Mouse (Mus musculus): ENCODE measurements at regions not wholly inside any gene's neighbourhood (a gene's known extent, or its start where the extent isn't known, plus 50 kb on each side); places are given as distances from the start of the nearest gene placed in this dataset.
A peak's percentile ranks its signal among the peaks of the same experiment; 100 is the strongest.

DNA sequence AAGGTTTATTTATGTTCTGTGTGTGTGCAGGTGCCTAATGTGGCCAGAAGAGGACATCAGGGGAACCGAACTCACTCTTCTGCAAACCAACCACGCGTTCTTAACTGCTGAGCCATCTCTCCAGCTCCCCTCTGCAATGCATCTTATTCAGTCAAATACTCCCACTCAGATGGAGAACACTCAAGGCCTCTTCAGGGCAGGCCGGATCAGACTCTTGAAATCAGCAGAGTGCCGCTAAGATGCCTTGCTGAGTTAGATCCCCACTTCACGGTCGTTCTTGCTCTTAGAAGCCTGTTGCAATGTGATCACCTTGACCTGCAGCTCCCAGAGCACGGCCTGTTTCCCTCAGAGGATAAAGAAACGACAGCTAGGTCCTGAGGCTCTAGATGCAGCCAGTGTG is 81.1 kb downstream of the Rplp1 start:
- H3K27me3 ChIP-seq (ENCODE audit: control insufficient read depth, insufficient read depth, low read length, poor library complexity, severe bottlenecking): no peaks in the 10 kb centered on the region
- DNase-seq (ENCODE audit: low read depth, low spot score): no peak
- no peaks in the 10 kb centered on the region for H3K36me3 ChIP-seq (ENCODE audit: control insufficient read depth, insufficient read depth, low read length, poor library complexity, severe bottlenecking)

DNA sequence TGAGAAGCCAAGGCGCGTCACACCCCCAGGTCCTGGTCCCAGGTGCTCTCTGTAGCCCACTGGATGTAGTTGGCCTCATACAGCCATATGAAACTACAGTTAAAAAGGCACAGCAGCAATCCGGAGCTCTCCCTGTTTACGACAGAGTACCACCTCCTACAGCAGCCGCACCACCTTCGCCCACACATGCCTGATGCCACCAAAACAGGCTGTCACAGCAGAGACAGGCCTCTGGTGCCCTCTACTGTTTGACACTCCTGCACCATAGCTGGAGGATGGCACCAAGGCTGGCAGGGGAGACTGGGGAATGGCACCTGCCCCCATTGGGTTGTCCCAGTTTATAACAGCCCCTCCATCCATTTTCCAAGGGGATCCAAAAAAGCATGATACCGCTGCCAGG is 84.1 kb downstream of the Rplp1 start:
- no peaks in the 10 kb centered on the region for H3K27me3 ChIP-seq (ENCODE audit: control insufficient read depth, insufficient read depth, low read length, poor library complexity, severe bottlenecking)
- H3K36me3 ChIP-seq (ENCODE audit: control insufficient read depth, insufficient read depth, low read length, poor library complexity, severe bottlenecking): no peaks in the 10 kb centered on the region
- DNase-seq (ENCODE audit: low read depth, low spot score): peak; percentile 88

GRCm38 (mm10) chr9:61829736-61830135 is 84.6 kb downstream of the Rplp1 start:
- Histone ChIP-seq H3K36me3 (ENCODE audit: control insufficient read depth, insufficient read depth, low read length, poor library complexity, severe bottlenecking) (no peaks in the 10 kb centered on the region), H3K27me3 (ENCODE audit: control insufficient read depth, insufficient read depth, low read length, poor library complexity, severe bottlenecking) (no peaks in the 10 kb centered on the region)
- no peak for DNase-seq (ENCODE audit: low read depth, low spot score)

GRCm38 (mm10) chr9:61829301-61829700 is 85.0 kb downstream of the Rplp1 start:
- Histone ChIP-seq H3K27me3 (ENCODE audit: control insufficient read depth, insufficient read depth, low read length, poor library complexity, severe bottlenecking) (no peaks in the 10 kb centered on the region), H3K36me3 (ENCODE audit: control insufficient read depth, insufficient read depth, low read length, poor library complexity, severe bottlenecking) (no peaks in the 10 kb centered on the region)
- no peak for DNase-seq (ENCODE audit: low read depth, low spot score)

DNA sequence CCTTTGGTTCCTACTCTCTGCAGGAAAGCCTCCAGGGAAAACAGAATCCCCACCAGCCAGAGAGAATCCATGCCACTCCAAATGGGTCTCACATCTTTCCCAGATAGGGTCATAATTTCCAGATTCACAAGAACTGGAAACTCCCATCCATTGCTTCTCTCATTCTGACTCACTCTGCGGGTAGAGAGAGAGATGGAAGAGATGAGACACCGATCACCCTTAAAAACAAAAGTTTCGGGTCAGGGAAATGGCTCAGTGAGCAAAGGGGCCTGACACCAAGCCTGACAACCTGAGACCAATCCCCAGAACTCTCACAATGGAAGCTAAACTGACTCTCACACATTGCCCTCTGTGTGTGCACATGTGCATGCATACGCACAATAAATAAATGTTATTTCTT is 86.6 kb downstream of the Rplp1 start:
- Histone ChIP-seq H3K36me3 (ENCODE audit: control insufficient read depth, insufficient read depth, low read length, poor library complexity, severe bottlenecking) (no peaks in the 10 kb centered on the region), H3K27me3 (ENCODE audit: control insufficient read depth, insufficient read depth, low read length, poor library complexity, severe bottlenecking) (no peaks in the 10 kb centered on the region)
- no peak for DNase-seq (ENCODE audit: low read depth, low spot score)

DNA sequence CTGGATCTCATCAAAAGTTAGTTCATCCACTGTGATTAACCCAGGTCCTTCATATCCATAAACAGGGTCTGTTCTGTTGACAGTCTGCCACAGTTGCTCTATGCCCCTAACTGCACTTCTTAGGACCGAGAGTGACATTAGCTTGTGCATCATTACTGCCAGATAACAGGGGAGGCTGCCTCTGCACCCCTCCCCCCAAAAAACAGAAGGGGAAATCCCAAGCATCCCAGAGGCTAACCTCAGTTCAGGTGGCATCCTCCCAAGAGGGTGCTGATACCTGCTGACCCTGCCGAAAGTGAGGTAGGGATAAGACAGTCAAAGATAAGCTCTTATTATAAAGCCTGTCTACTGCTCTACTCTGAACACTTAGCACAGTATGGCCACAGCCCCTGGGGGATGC is 87.3 kb downstream of the Rplp1 start:
- no peaks in the 10 kb centered on the region for H3K27me3 ChIP-seq (ENCODE audit: control insufficient read depth, insufficient read depth, low read length, poor library complexity, severe bottlenecking)
- DNase-seq (ENCODE audit: low read depth, low spot score): no peak

GRCm38 (mm10) chr9:61826415-61826814 is 87.9 kb downstream of the Rplp1 start:
- no peaks in the 10 kb centered on the region for H3K36me3 ChIP-seq (ENCODE audit: control insufficient read depth, insufficient read depth, low read length, poor library complexity, severe bottlenecking)
- H3K27me3 ChIP-seq (ENCODE audit: control insufficient read depth, insufficient read depth, low read length, poor library complexity, severe bottlenecking): no peaks in the 10 kb centered on the region
- DNase-seq (ENCODE audit: low read depth, low spot score): no peak

More for the DNA sequence above, 87.3 kb downstream of the Rplp1 start:
- no peaks in the 10 kb centered on the region for H3K36me3 ChIP-seq (ENCODE audit: control insufficient read depth, insufficient read depth, low read length, poor library complexity, severe bottlenecking)

- H3K36me3 ChIP-seq (ENCODE audit: control insufficient read depth, insufficient read depth, low read length, poor library complexity, severe bottlenecking): no peaks in the 10 kb centered on the region
- no peaks in the 10 kb centered on the region for H3K27me3 ChIP-seq (ENCODE audit: control insufficient read depth, insufficient read depth, low read length, poor library complexity, severe bottlenecking)
- no peak for DNase-seq (ENCODE audit: low read depth, low spot score)
Measured at GRCm38 (mm10) chr9:61825804-61826203, 88.5 kb downstream of the Rplp1 start.

DNA sequence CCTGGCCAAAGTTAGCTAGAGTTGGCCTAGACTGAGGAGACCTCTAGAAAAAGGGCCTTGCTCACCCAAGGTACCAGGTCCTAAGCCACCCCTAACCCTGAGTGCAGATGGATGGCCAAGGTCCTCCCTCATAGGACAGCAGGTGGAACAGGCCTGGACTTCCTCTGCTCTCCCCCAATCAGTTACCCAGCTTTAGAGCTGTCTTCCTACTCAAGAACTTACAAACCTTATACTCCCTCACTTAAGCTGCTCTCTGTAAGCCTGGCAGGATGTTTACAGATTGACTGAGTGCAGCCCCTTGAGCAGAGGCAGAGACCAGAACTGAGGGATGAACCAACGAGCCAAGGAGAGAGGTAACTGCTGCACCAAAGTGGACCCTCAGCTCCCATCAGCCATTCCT is 94.5 kb downstream of the Rplp1 start:
- Histone ChIP-seq H3K27me3 (ENCODE audit: control insufficient read depth, insufficient read depth, low read length, poor library complexity, severe bottlenecking) (no peaks in the 10 kb centered on the region), H3K36me3 (ENCODE audit: control insufficient read depth, insufficient read depth, low read length, poor library complexity, severe bottlenecking) (no peaks in the 10 kb centered on the region)
- DNase-seq (ENCODE audit: low read depth, low spot score): no peak

DNA sequence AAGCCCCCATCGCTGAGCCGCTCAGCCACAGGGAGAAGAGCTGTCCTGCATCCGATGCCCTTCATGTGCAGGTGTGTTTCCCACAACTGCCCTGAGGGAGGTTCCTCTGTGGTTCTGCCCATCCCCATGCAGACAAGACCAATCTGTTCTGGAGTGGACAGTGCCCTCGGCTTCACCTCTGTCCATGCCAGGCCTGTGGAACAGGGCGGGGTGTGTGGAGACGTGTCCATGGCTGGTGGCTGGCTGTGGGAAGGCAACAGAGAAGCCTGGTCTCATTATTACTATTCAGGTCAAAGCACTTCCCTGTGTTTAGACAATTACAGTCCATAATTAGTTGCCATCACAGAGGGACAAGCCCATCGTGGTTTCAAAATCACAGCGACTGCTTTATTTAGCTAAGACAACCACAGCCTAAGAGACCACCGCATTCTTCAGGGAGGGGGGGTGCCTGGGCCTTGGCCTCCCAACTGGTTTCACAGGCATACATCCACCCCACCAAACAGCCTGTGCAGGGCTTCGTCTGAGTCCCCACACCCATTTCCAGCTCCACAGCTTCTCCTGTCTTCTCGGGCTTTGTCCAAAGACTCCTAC is 97.7 kb downstream of the Rplp1 start:
- H3K36me3 ChIP-seq (ENCODE audit: control insufficient read depth, insufficient read depth, low read length, poor library complexity, severe bottlenecking): no peaks in the 10 kb centered on the region
- H3K27me3 ChIP-seq (ENCODE audit: control insufficient read depth, insufficient read depth, low read length, poor library complexity, severe bottlenecking): no peaks in the 10 kb centered on the region
- DNase-seq (ENCODE audit: low read depth, low spot score): no peak

DNA sequence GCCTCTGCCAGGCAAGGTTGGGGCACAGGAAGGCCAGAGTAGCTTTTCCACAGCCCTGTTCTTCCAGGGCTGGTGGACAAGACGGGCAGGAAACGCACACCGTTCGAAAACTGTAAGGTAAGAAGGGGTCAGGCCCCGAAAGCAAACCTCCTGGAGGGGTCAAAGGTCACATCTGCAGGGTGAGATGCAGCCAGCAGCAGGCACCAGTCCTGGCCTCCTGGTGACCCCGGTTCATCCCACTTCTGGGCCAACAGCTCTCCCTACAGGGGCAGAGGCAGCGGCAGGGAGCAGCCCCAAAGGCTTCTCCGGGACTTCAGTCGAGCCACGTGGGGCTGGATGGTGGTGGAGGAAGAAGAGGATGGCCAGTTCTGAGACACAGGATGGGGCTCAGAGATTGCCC is 98.3 kb downstream of the Rplp1 start:
- DNase-seq (ENCODE audit: low read depth, low spot score): no peak
- no peaks in the 10 kb centered on the region for H3K36me3 ChIP-seq (ENCODE audit: control insufficient read depth, insufficient read depth, low read length, poor library complexity, severe bottlenecking)
- no peaks in the 10 kb centered on the region for H3K27me3 ChIP-seq (ENCODE audit: control insufficient read depth, insufficient read depth, low read length, poor library complexity, severe bottlenecking)

- no peak for DNase-seq (ENCODE audit: low read depth, low spot score)
- no peaks in the 10 kb centered on the region for H3K36me3 ChIP-seq (ENCODE audit: control insufficient read depth, insufficient read depth, low read length, poor library complexity, severe bottlenecking)
- H3K27me3 ChIP-seq (ENCODE audit: control insufficient read depth, insufficient read depth, low read length, poor library complexity, severe bottlenecking): no peaks in the 10 kb centered on the region
Measured at GRCm38 (mm10) chr9:61813291-61813690, 101.1 kb downstream of the Rplp1 start.

- DNase-seq (ENCODE audit: low read depth, low spot score): no peak
- Histone ChIP-seq H3K27me3 (ENCODE audit: control insufficient read depth, insufficient read depth, low read length, poor library complexity, severe bottlenecking) (no peaks in the 10 kb centered on the region), H3K36me3 (ENCODE audit: control insufficient read depth, insufficient read depth, low read length, poor library complexity, severe bottlenecking) (no peaks in the 10 kb centered on the region)
Measured at GRCm38 (mm10) chr9:61812315-61812714, 102.0 kb downstream of the Rplp1 start.

DNA sequence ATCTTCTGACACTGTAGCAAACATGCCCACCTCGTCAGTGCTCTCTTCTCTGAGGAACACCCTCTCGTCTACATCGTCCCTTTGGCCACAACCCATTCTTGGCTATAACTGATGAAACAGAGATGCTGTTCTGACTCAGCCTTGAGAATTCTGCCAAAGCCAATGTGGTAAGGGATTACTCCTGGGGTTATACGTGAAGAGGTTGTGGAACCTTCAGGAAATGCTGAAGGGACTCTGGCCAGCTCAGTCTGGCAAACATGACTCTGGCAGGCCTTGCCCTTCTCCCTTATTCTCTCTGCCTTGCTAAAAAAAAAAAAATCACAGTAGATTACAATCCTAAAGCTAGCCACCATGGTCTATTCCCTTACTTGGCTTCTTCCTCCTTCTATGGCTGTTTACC is 103.9 kb downstream of the Rplp1 start:
- Histone ChIP-seq H3K27me3 (ENCODE audit: control insufficient read depth, insufficient read depth, low read length, poor library complexity, severe bottlenecking) (no peaks in the 10 kb centered on the region), H3K36me3 (ENCODE audit: control insufficient read depth, insufficient read depth, low read length, poor library complexity, severe bottlenecking) (no peaks in the 10 kb centered on the region)
- DNase-seq (ENCODE audit: low read depth, low spot score): no peak

DNA sequence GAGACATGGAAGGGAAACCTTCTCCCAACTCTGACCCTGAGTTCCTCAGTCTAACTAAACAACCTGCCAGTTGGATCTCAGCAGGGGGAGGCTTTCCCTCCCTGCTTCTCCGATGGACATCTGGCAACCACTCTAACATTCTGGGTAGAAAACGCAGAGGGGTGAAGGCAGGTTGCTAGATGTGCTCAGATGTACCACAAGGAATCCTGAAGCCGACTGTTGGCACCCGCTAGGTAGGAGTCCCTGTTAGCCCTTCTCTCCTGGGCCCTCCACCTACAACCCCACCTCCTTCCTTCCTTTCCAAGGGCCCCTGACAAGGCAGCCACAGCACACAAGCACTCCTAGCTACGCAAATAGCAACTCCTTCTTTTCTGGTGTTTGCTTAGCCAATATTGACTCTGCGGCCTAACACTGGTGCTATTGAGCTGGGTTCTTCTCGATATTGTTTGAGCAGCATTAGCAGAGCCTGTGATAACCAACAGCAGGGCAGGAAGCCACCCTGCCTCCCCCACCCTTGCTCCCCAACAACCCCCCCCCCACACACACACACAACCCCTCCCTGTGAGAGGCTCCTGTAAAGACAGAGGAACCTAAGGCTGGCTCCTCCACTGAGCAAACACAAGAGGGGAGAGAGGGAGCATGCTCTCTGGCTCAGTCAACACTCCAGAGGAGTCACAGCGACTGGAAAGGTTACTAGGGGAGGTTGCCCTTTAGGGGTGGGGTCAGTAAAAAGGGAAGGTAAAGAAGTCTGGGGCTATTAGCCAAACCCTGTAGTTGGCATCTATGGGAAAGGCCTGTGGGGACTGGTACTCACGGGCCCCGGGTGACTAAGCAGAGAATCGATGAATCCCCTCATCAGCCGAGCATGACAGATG is 105.8 kb downstream of the Rplp1 start:
- H3K27me3 ChIP-seq (ENCODE audit: control insufficient read depth, insufficient read depth, low read length, poor library complexity, severe bottlenecking): no peaks in the 10 kb centered on the region
- H3K36me3 ChIP-seq (ENCODE audit: control insufficient read depth, insufficient read depth, low read length, poor library complexity, severe bottlenecking): no peaks in the 10 kb centered on the region
- DNase-seq (ENCODE audit: low read depth, low spot score): no peak
